Mouse (Mus musculus): ENCODE results near the gene Stx19. TPM values are rescaled to one million over a fixed set of nuclear protein-coding genes. Genes with fewer than 3 reads are reported as not detected.
A peak's percentile ranks its signal among the peaks of the same experiment; 100 is the strongest.

Stx19 gene
- polyA plus RNA-seq, 1 experiment = not detected

DNA sequence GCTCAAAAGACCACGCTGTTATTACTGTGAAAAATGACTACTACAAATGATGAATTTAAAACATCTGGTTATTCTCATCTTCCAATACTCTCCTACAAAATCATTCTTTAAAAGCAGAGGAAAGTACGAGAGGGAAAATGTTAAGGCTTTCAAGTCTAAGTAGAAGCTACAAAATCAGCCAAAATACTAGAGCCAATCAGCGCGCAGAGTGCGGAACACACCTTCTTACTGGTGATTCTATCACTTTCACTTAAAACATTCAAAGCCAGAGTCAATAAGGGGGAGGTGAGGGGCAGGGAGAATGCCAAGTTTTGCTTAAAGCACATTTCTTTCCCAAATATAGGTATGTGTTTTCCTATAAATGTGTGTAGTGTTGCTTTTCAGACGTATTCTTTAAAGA is 30.9 kb downstream of the Stx19 start:
- Histone ChIP-seq H3K4me1 (ENCODE audit: control insufficient read depth, insufficient read depth, low read length) (peaks cover 4% of the 10 kb centered on the region), H3K4me3 (ENCODE audit: insufficient read depth, low read length) (no peak overlapping the region), H3K27ac (ENCODE audit: insufficient read depth, low read depth, low read length) (no peak overlapping the region)
- no peak for TF ChIP-seq POLR2A (IDR thresholded peaks at IDR 0.05; ENCODE audit: borderline replicate concordance, low read depth, low read length)
- no peak for TF ChIP-seq CTCF (IDR thresholded peaks at IDR 0.05; ENCODE audit: low read depth, low read length)

DNA sequence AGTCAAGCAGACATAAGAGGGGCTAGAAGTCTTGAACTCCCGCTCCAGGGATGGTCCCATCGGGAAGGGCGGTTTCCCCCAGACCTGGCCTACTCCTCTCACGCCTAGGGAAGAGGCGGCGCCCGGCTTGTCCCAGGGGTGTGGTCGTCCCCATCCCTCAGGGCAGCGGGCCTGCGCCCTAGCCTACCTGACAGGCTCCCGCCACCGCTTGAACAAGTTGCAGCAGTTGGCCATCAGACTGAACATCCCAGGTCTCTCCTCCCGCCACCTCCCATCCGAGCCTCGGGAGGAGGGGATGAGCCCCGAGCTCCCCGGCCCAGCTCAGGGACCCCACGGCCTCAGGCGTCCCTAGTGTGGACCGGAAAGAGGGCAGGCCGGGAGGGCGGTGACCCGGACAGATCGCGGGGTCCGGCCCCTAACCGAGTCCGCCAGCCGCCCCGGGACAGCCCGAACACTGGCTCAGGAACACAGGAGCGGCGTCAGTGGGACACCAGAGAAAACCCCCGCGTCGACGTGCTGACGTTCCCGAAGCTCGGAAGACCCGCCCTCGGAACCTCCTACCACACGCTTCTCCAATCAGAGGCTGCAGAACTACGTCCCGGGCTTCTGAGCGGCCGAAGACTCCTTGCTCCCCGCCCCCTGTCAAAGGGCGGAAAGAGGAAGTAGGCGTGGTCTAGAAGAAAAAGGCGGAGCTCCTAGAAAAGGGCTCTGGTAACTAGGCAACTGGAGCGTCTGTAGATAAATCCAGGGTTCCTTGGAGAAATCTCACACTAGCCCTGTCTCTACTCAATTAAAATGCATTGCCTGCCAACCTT is 32.2 kb downstream of the Stx19 start, which contains the start of gene Arl13b:
Arl13b (minus strand) TSS at position 543 of the 815 bp plus-strand sequence.
- Histone ChIP-seq H3K4me1 (ENCODE audit: control insufficient read depth, insufficient read depth, low read length) (peaks cover 4% of the 10 kb centered on the region), H3K27ac (ENCODE audit: insufficient read depth, low read depth, low read length) (no peak within 1 kb of the TSS), H3K4me3 (ENCODE audit: insufficient read depth, low read length) (peak within 1 kb of the TSS; percentile 99)
- TF ChIP-seq CTCF (IDR thresholded peaks at IDR 0.05; ENCODE audit: low read depth, low read length) (no peak), POLR2A (IDR thresholded peaks at IDR 0.05; ENCODE audit: borderline replicate concordance, low read depth, low read length) (no peak)

DNA sequence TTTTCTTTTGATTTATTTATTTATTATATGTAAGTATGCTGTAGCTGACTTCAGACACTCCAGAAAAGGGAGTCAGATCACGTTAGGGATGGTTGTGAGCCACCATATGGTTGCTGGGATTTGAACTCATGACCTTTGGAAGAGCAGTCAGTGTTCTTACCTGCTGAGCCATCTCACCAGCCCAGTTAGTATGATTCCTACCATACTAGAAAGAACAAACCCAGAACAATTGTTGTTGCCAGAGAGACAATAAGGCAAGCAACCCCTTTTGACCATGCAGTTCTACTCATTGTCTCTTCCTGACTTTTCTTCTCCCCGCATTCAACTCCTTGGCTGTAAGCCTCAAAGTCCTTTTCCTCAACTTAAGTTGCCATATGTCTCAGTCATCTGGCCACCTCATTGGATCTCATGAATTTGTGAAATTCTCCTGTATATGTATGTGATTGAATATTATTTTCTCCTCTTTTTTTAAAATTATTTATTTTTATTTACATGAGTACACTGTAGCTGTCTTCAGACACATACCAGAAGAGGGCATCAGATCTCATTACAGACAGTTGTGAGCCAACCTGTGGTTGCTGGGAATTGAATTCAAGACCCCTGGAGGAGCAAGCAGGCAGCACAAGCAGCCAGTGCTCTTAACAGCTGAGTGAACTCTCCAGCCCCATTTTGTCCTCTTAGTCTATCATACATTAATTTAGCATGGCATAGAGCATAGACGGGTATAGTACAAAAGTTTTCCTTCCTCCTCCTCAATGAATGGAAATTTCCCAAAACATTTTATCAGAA is 38.2 kb downstream of the Stx19 start:
- H3K4me3 ChIP-seq (ENCODE audit: insufficient read depth, low read length) = no peak overlapping the region
- peaks cover 19% of the 10 kb centered on the region for H3K4me1 ChIP-seq (ENCODE audit: control insufficient read depth, insufficient read depth, low read length)
- TF ChIP-seq POLR2A (IDR thresholded peaks at IDR 0.05; ENCODE audit: borderline replicate concordance, low read depth, low read length) = no peak
- no peak overlapping the region for H3K27ac ChIP-seq (ENCODE audit: insufficient read depth, low read depth, low read length)

DNA sequence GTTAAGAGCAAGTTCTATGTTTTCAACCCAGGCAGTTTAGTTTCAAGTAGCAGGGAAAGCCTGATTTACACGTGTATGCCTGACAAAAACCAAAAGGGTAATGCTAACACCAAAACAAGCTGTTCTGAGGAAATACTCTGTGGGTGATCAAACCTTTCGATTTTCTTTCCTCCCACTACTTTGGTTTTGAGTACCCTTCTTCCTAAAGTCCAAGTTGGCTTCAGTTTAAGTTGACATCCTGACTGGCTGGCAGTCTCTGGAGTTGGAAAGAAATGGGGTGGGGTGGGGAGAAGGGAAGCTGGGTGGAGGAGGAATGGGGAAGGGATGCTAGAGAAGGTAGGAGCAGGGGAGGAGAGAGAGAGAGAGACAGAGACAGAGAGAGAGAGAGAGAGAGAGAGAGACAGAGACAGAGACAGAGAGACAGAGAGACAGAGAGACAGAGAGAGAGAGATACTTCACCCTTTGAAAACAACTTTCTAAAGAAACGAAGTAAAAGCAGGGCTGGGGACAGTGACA is 39.2 kb downstream of the Stx19 start:
- TF ChIP-seq CTCF (IDR thresholded peaks at IDR 0.05; ENCODE audit: low read depth, low read length) (no peak), POLR2A (IDR thresholded peaks at IDR 0.05; ENCODE audit: borderline replicate concordance, low read depth, low read length) (no peak)
- Histone ChIP-seq H3K4me3 (ENCODE audit: insufficient read depth, low read length) (peak overlapping the region; percentile 86), H3K4me1 (ENCODE audit: control insufficient read depth, insufficient read depth, low read length) (peaks cover 21% of the 10 kb centered on the region), H3K27ac (ENCODE audit: insufficient read depth, low read depth, low read length) (no peak overlapping the region)

DNA sequence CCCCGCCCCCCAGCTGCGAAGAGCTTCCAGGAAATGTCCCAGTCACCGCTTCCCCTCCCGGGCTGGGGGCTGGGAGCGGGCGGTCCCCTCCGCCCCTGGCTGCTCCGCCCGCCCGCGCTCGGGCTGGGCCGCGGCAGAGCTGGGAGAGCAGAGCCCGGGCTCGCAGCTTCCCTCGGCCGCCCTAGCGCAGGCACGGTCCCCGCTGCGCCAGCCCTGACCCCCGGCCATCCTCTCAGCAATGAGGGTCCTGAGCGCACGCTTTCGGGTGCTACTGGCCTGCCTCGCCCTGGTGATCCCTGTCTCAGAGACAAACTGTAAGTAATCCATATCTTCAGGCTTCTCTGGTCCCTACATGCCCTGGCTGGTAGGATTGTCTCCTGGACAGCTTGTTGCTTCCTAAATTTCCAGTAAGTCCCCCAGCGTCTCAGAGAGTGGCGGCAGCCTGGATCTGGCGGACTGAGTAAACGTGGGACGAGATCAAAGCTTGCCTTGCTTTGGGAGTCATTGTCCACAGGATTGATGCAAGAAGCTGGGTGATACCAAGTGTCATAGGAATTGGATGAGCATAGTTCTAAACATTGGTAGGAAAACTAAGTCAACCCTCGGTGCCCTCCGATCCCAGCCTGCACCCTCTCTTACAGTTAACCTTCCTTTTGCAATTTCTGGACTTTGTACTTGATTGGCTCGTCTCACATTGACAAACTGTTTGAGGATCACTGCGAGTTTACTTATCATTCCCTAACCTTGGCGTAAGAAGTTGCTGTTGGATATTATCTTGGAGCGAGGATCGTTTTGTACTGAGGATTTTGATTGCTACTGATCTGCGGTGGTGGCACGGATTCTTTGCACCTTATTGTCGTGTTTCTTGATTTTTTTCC is 40.0 kb downstream of the Stx19 start, which contains the start of gene Pros1:
Pros1 (plus strand) TSS at position 117 of the 878 bp plus-strand sequence.
- no peak for TF ChIP-seq CTCF (IDR thresholded peaks at IDR 0.05; ENCODE audit: low read depth, low read length)
- no peak for TF ChIP-seq POLR2A (IDR thresholded peaks at IDR 0.05; ENCODE audit: borderline replicate concordance, low read depth, low read length)
- Histone ChIP-seq H3K4me1 (ENCODE audit: control insufficient read depth, insufficient read depth, low read length) (peaks cover 21% of the 10 kb centered on the region), H3K4me3 (ENCODE audit: insufficient read depth, low read length) (peak within 1 kb of the TSS; percentile 86), H3K27ac (ENCODE audit: insufficient read depth, low read depth, low read length) (peak within 1 kb of the TSS; percentile 57)

DNA sequence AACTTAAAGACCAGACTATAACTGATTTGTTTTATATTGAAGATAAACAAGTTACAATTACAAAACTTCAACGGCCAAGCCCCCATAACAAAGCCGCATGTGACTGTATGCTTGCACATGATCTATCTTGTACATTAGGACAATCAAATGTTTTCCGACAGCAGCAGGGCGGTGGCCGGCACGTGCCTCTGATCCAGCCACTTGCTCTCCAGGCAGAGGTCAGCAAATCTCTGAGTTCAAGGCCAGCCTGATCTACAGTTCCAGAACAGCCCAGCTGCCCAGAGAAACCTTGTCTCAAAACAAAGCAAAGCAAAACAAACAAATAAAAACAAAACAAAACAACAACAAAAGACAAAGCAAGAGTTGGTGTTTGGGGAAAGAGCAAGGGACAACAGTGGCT is 40.9 kb downstream of the Stx19 start:
- Histone ChIP-seq H3K4me3 (ENCODE audit: insufficient read depth, low read length) (no peak overlapping the region), H3K27ac (ENCODE audit: insufficient read depth, low read depth, low read length) (no peak overlapping the region), H3K4me1 (ENCODE audit: control insufficient read depth, insufficient read depth, low read length) (peaks cover 21% of the 10 kb centered on the region)
- no peak for TF ChIP-seq POLR2A (IDR thresholded peaks at IDR 0.05; ENCODE audit: borderline replicate concordance, low read depth, low read length)
- no peak for TF ChIP-seq CTCF (IDR thresholded peaks at IDR 0.05; ENCODE audit: low read depth, low read length)

DNA sequence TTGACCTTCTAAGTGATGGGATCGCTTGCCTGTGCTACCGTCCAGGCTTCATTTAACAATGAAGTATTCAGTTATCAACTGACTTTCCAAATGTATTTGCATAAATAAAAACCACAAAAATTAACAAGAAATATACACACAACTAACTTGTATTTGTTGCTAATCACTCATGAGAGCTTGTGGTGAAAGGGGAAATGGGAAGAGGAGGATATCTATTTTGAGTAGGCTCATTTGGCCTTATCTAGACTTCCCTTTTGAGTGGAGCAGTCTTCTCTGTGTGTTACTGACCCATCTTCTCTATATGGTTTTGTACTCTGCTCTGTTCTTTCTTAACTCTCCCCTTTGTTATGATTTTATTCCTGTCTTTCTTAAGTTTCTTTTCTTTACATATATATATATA is 41.8 kb downstream of the Stx19 start:
- peak overlapping the region; percentile 33 for H3K27ac ChIP-seq (ENCODE audit: insufficient read depth, low read depth, low read length)
- no peak overlapping the region for H3K4me3 ChIP-seq (ENCODE audit: insufficient read depth, low read length)
- peaks cover 21% of the 10 kb centered on the region for H3K4me1 ChIP-seq (ENCODE audit: control insufficient read depth, insufficient read depth, low read length)
- TF ChIP-seq POLR2A (IDR thresholded peaks at IDR 0.05; ENCODE audit: borderline replicate concordance, low read depth, low read length) = no peak
- no peak for TF ChIP-seq CTCF (IDR thresholded peaks at IDR 0.05; ENCODE audit: low read depth, low read length)

DNA sequence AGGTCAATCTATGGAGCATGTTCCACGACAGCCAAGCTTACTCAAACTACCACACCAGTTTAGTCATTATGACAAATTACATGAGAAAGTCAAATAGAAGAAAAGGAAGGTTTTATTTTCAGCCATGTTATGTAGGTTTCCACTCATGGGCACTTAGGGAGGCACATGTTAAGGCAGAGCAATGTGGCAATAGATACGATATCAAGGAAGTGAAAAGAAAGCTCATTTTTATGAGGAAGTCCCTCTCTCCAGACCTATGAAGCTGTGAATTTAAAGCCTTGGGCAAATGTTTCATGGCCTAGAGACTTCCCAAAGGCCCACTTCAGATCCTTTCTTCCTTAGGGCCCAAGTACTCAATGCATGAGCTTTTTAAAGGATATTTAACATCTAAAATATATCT is 43.0 kb downstream of the Stx19 start:
- peak overlapping the region; percentile 64 for H3K27ac ChIP-seq (ENCODE audit: insufficient read depth, low read depth, low read length)
- peaks cover 29% of the 10 kb centered on the region for H3K4me1 ChIP-seq (ENCODE audit: control insufficient read depth, insufficient read depth, low read length)
- no peak overlapping the region for H3K4me3 ChIP-seq (ENCODE audit: insufficient read depth, low read length)
- TF ChIP-seq POLR2A (IDR thresholded peaks at IDR 0.05; ENCODE audit: borderline replicate concordance, low read depth, low read length) = no peak

DNA sequence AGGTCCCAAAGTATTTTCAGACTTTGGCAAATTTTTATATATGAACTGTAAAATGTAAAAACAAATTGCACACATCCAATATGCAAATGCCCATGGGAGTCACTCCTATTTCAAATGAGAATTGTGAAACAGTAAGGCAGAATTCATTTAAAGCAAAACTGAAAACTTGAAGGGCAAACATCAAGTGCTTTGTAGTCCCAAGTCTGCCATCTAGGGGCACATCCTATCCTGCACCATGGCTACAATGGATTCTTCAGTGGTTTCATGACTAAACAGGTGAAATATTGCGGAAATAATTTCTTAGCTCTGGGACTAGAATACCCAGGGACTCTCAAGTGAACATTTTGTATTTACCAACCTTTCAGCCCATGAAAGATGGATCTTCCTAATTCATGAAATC is 43.5 kb downstream of the Stx19 start:
- Histone ChIP-seq H3K27ac (ENCODE audit: insufficient read depth, low read depth, low read length) (peak overlapping the region; percentile 64), H3K4me1 (ENCODE audit: control insufficient read depth, insufficient read depth, low read length) (peaks cover 29% of the 10 kb centered on the region), H3K4me3 (ENCODE audit: insufficient read depth, low read length) (no peak overlapping the region)
- TF ChIP-seq POLR2A (IDR thresholded peaks at IDR 0.05; ENCODE audit: borderline replicate concordance, low read depth, low read length) (no peak), CTCF (IDR thresholded peaks at IDR 0.05; ENCODE audit: low read depth, low read length) (no peak)

Measured in bone marrow macrophage, adult 2 months (primary cell).